Mouse (Mus musculus): ENCODE measurements around the gene Aip.

DNA sequence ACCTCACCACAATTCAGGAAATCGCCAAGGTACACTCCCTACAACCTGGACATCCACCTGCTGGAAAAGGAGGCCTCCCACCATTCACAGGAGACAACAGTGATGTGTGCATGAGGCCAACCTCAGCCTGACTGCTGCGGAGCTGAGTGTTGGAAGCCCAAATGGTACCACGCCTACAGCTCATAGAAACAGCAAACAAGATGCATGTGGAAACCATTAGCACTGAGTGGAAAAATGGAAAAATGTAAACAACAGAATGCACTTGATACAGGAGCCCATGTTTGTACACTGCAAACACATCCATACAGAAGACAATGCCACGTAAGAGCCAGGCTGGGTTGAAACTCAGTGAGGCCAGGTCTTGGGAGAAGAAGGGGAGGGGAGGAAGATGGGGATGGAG lies 1.2 kb downstream of the Aip start:
- no peak for TF ChIP-seq CTCF (IDR thresholded peaks at IDR 0.05; ENCODE audit: extremely low read depth, insufficient read length, insufficient replicate concordance, low read depth, low read length)
- TF ChIP-seq POLR2A (IDR thresholded peaks at IDR 0.05; ENCODE audit: low read depth, low read length) = no peak
